Mouse (Mus musculus) heart, embryonic 14.5 days (tissue): ENCODE data around the gene Ptch1. TPM values are rescaled to one million over a fixed set of nuclear protein-coding genes. Genes with fewer than 3 reads are reported as not detected.

Source experiments
- ATAC-seq: fragments of 200-750 bp; cut with Nextera tagmentation; 2 replicates; pipeline ENCODE4 v1.8.0; 2017; ENCODE audit warnings: low read depth, moderate TSS enrichment; ENCODE audit not compliant: insufficient number of reproducible peaks, insufficient read depth, low FRiP score
- H3K27ac ChIP-seq, 2 experiments: fragments of 200-500 bp in 1 of 2; fragments of 300-500 bp in 1 of 2; sonication (generic) in 1 of 2; replicated peaks in 1 of 2; 2 replicates each; pipeline ENCODE4 v1.5.1; 2012 to 2014; ENCODE audit warnings: low read depth in 2 of 2, low read length in 2 of 2, control low read depth in 1 of 2, mild to moderate bottlenecking in 1 of 2, mixed read lengths in 1 of 2; ENCODE audit not compliant: control insufficient read depth in 1 of 2, insufficient read depth in 1 of 2
- H3K27me3 ChIP-seq: fragments of 300-500 bp; sonication (generic); 2 replicates; pipeline ENCODE4 v1.6.1; 2014; ENCODE audit warnings: mild to moderate bottlenecking, low read length, control low read depth; ENCODE audit not compliant: control insufficient read depth, insufficient read depth
- H3K36me3 ChIP-seq: fragments of 300-500 bp; sonication (generic); 2 replicates; pipeline ENCODE4 v1.6.1; 2014; ENCODE audit warnings: mild to moderate bottlenecking, control low read depth, low read length, mixed read lengths; ENCODE audit not compliant: control insufficient read depth, insufficient read depth
- H3K4me1 ChIP-seq, 2 experiments: fragments of 200-500 bp in 1 of 2; fragments of 300-500 bp in 1 of 2; sonication (generic) in 1 of 2; 2 replicates each; pipeline ENCODE4 v1.6.1; 2012 to 2014; ENCODE audit warnings: low read length in 2 of 2, control low read depth in 1 of 2, mixed read lengths in 1 of 2; ENCODE audit not compliant: control insufficient read depth in 2 of 2, insufficient read depth in 2 of 2
- H3K4me2 ChIP-seq: fragments of 300-500 bp; sonication (generic); 2 replicates; pipeline ENCODE4 v1.6.1; 2014; ENCODE audit warnings: mild to moderate bottlenecking, low read length
- H3K4me3 ChIP-seq, 2 experiments: fragments of 200-500 bp in 1 of 2; fragments of 300-500 bp in 1 of 2; sonication (generic) in 1 of 2; 2 replicates each; pipeline ENCODE4 v1.5.1; 2012 to 2014; ENCODE audit warnings: low read length in 2 of 2, mild to moderate bottlenecking in 2 of 2, control low read depth in 1 of 2, low read depth in 1 of 2, moderate library complexity in 1 of 2; ENCODE audit not compliant: control insufficient read depth in 1 of 2, insufficient read depth in 1 of 2
- H3K9ac ChIP-seq: fragments of 300-500 bp; sonication (generic); 2 replicates; pipeline ENCODE4 v1.6.1; 2014; ENCODE audit warnings: mild to moderate bottlenecking, low read length
- H3K9me3 ChIP-seq: fragments of 300-500 bp; sonication (generic); 2 replicates; pipeline ENCODE4 v1.6.1; 2016; ENCODE audit warnings: low read length, control low read depth; ENCODE audit not compliant: control insufficient read depth
- whole genome bisulfite sequencing: fragments of 180-500 bp; shearing (Covaris S2); extraction: QIAGEN DNeasy Blood & Tissue Kit; methylation state at CpG from one replicate; pipeline ENCODE4 v1.1.7; 2014; 5-methylcytosine and 5-hydroxymethylcytosine counted together
- polyA plus RNA-seq: library from polyadenylated mRNA; unstranded; fragments of >200 nt; fragmentation: Nextera tagmentation; extraction: Ambion mirVana; gene quantifications from 2 replicates; pipeline ENCODE4 v1.2.1, GENCODE M21; 2014

The Ptch1 gene
- polyA plus RNA-seq, 1 experiment from 2014 or later: 8.4 TPM

DNA sequence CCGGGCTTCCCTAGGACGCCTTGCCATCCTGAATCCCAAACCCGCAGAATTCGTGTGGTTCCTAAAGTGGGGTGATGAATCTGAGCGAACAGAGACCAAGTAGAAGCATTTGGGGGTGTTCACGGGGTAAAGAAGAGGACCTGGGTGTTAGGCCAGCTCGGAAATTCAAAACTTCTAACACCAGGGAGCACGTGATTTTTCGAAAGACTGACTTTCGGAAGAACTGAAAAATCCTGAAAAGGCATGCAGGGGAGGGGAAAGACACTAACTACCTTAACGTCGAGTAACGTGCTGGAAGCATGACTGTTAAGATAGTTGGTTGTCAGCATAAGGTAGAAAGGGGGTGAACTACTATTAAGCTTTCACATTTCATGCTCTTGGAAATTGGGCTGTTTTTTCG lies 5.1 kb downstream of the Ptch1 start:
- Histone ChIP-seq H3K4me2 (peak overlapping the region; percentile 84), H3K27me3 (peaks cover 30% of the 10 kb centered on the region), H3K4me1 (peaks cover 6 to 7% of the 10 kb centered on the region in 2 experiments), H3K9ac (peak overlapping the region; percentile 66), H3K4me3 (peak overlapping the region; percentile 85 to 99), H3K36me3 (no peaks in the 10 kb centered on the region), H3K9me3 (no peaks in the 10 kb centered on the region), H3K27ac (peak overlapping the region; percentile 10 to 73; a peak in 1 of 4 replicates)
- no peak for ATAC-seq
- 1% methylated on average over 14 of the region's 14 CpGs for WGBS

DNA sequence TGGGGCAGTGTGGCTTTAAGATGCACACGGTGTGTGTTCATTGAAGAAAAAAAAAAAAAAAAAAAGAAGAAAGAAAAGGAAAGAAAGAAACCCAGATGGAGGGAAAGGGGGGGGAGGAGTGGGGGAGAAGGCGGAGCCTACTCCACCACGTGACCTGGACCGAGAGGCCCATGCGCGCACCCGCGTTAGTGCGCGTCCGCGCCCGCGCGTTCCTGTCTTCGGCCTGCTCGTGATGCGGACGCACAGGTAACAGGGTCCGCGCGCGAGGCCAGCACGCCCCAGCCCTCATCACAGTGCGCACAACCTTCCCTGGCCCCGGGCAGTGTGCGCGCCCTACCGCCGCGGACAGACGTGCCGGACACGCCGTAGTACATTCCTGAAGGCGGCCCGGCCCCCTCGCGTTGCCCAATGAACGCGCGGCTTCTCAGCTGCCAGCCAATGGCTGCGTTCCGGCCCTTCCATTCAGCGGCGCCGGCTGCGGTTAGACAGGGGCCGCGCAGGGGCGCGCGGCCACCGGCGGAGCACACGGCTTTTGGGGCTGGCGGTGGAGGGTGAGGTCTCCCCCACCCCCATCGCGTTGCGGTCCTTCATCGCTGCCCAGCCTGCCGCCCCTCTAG lies 5.6 kb downstream of the Ptch1 start:
- H3K27me3 ChIP-seq: peaks cover 29% of the 10 kb centered on the region
- H3K36me3 ChIP-seq: no peaks in the 10 kb centered on the region
- peak overlapping the region; percentile 85 to 99 for H3K4me3 ChIP-seq
- peak overlapping the region; percentile 73 to 97 for H3K27ac ChIP-seq
- ATAC-seq: peak; percentile 81
- peak overlapping the region; percentile 66 for H3K9ac ChIP-seq
- no peaks in the 10 kb centered on the region for H3K9me3 ChIP-seq
- WGBS: under 1% methylated on average over 60 of the region's 62 CpGs
- H3K4me1 ChIP-seq: peaks cover 6 to 7% of the 10 kb centered on the region in 2 experiments
- H3K4me2 ChIP-seq: peak overlapping the region; percentile 84

DNA sequence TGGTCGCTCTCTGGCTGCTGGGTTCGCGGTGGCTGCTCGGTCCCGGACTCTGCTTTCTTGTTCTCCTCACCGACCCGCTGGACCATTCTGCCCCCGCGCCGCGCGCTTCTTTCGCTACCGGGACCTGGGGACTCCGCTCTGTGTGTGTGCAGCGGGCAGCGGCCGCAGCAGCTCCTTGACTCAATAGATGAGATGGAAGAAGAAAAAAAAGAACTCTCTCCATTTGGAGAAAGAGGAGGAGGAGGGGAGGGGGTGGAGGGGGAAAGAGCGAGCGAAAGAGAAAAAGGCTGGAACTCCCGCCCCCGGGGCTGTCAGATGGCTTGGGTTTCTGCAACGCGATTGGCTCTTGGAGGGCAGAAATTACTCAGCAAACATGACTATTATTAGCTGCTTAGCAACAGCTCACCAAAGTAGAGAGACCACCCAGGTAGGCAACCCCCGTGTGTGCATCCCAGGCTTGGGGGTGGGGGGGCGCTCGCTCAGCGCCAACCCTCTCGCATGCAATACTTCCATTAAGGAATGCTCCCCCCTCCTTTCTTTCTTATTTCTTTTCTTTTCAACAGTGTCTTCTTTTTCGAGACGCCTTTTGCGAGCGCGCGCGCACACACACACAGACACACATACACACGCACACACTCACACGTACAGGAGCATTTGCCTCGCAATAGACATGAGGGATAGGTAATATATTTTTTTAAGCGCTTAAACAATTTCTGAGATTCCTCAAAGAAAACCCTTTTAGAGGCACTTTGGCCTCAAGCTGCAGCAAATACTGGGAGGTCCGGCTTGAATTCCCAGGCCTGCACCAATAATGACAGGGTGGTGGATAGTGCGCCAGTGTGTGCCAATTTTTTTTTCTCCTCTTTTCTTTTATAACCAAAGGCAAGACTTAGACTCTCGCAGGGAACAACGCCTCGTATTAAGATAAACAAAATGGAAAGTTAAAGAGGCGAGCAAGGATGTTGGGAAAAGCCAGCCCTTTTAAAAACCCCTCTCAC lies 7.1 kb downstream of the Ptch1 start:
- Histone ChIP-seq H3K27me3 (peaks cover 19% of the 10 kb centered on the region), H3K36me3 (no peaks in the 10 kb centered on the region), H3K9ac (peak overlapping the region; percentile 92), H3K27ac (peak overlapping the region; percentile 89 to 98), H3K4me1 (peaks cover 2 to 12% of the 10 kb centered on the region in 2 experiments; a peak in 2 of 4 replicates), H3K4me2 (peak overlapping the region; percentile 84), H3K4me3 (peak overlapping the region; percentile 73 to 85), H3K9me3 (no peaks in the 10 kb centered on the region)
- under 1% methylated on average over 46 of the region's 46 CpGs for WGBS
- ATAC-seq: 0 out of 2 replicates have a peak, but pooled peaks have one; percentile 27

DNA sequence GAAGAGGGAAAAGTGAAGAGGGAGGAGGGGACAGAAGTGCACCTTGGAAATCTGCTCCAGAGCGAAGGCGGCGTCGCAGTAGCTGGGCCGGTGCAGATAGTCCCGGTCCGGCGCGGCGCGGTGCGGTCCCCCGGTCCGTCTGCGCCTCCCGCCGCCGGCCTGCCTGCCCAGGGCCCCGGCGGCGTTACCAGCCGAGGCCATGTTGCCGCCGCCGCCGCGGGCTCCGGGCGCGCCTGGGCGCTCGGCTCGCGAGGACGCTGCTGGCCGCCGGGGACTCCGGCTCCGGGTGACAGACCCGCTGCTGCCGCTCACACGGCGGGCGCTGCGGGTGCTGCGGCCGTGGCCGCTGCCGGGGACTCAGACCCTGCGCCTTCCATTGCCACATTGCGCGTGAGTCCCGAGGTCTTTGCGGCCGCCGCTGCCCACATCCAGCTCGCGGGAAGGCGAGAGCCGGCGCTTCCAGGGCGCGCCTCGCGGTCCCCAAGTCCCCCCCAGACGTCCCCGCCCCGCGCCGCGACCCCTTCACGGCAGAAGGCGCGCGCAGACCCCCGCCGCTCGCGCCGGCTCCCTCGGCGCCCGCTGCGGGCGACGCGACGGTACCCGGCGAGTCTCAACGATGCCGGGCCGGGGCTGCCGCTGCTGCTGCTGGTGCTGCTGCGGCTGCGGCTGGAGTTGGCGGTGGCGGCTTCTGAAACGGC lies 7.9 kb downstream of the Ptch1 start:
- Histone ChIP-seq H3K4me2 (peak overlapping the region; percentile 84), H3K4me1 (peaks cover 2 to 19% of the 10 kb centered on the region in 2 experiments; a peak in 3 of 4 replicates), H3K4me3 (peak overlapping the region; percentile 73 to 85), H3K9me3 (no peaks in the 10 kb centered on the region), H3K27ac (peak overlapping the region; percentile 89 to 98), H3K36me3 (0 out of 2 replicates have a peak, but pooled peaks cover 4% of the 10 kb centered on the region), H3K9ac (peak overlapping the region; percentile 92), H3K27me3 (peaks cover 11% of the 10 kb centered on the region; the same call in 1 of the 2 replicates)
- WGBS: 0% methylated on average over 93 of the region's 99 CpGs
- ATAC-seq: no peak

DNA sequence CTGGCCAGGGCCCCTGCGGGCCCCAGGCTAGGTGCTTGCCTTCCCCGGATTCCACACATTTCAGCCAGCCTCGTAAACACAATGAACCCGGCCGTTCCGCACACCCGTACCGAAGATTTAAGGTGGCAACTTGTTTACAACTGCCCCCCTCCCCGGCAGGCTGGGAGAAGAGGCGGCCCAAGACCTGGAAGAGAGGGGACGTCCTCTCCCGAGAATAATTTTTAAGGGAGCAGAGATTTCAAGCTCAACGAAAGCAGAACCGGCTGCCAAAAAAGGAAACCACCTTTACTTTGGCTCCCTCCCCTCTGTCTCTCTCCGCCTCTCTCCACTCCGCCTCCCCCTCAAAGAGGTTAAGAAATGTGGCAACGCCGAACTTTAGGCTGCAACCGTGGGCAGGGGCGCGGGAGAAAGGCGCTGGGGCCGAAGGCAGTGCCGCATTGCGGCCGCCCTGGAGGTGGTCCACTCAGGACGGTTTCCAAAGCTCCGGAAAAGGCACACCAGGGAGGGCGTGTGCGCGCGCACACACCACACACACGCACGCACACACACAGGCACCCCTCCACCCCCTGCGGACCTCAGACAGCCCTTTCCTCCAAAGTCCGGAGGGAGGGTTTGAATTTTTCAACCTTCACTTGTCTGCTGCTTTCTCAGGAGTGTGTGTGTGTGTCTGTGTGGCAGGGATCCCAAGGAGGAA lies 8.6 kb downstream of the Ptch1 start:
- H3K9me3 ChIP-seq: no peaks in the 10 kb centered on the region
- H3K4me1 ChIP-seq: peaks cover 5 to 26% of the 10 kb centered on the region in 2 experiments
- H3K4me3 ChIP-seq: peak overlapping the region; percentile 73 to 85
- H3K9ac ChIP-seq: peak overlapping the region; percentile 92
- H3K36me3 ChIP-seq: 0 out of 2 replicates have a peak, but pooled peaks cover 10% of the 10 kb centered on the region
- peaks cover 6% of the 10 kb centered on the region; the same call in 1 of the 2 replicates for H3K27me3 ChIP-seq
- H3K27ac ChIP-seq: peak overlapping the region; percentile 89 to 98
- peak overlapping the region; percentile 84 for H3K4me2 ChIP-seq
- no peak for ATAC-seq
- WGBS: under 1% methylated on average over 36 of the region's 36 CpGs

DNA sequence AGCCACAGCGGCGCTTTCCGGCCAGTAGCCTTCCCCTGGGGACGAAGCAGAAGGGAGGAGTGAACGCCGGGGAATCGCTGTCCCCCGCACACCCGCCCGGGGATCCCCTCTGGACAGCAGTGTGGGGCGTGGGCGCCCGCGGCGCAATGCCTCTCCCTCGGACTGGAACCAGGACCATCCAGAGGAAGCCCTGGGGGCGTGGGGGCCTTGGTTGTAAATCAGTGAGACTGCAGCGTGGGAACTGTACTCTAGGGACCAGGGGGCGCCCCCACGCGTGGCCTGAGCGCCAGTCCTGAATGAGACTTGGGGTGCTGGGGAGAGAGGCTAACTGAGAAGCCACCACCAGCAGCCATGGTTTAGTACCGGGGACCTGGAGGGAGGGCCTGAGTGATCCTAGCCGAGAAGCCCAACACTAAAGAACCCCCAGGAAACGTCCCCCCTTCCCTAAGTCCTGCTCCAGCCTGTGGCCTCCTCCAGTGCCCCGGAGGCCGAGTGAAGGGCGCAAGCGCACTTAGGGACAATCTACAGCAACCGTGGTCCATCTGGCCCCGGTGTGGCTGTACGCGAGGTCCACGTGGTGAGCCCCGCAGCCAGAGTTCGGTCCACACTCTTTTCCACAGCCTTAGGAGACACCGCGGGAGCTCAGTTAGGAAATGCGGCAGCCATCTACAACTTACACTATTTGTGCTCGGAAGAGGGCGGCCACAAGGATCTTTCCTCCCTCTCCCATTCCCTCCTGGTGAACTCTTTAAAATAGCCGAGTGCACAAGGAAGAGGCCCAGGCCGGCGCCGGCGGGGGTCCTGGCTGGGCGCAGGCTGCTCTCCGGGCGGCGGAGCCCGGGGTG lies 9.4 kb downstream of the Ptch1 start:
- 0 out of 2 replicates have a peak, but pooled peaks cover 11% of the 10 kb centered on the region for H3K36me3 ChIP-seq
- peaks cover 11 to 34% of the 10 kb centered on the region in 2 experiments for H3K4me1 ChIP-seq
- H3K9me3 ChIP-seq: no peaks in the 10 kb centered on the region
- WGBS: under 1% methylated on average over 51 of the region's 51 CpGs
- peaks cover 3% of the 10 kb centered on the region; the same call in 1 of the 2 replicates for H3K27me3 ChIP-seq
- no peak for ATAC-seq
- H3K27ac ChIP-seq: peak overlapping the region; percentile 89 to 98
- peak overlapping the region; percentile 92 for H3K9ac ChIP-seq
- H3K4me2 ChIP-seq: peak overlapping the region; percentile 84
- H3K4me3 ChIP-seq: peak overlapping the region; percentile 73 to 85
